Mouse (Mus musculus) heart, adult 2 months (tissue): ENCODE results near the gene Slc25a19.

Experiments
- CTCF ChIP-seq: fragments of 200-600 bp; IDR thresholded peaks from 2 replicates; pipeline ENCODE4 v1.8.1; 2022; ENCODE audit warnings: antibody characterized with exemption, mild to moderate bottlenecking, moderate library complexity
- POLR2A ChIP-seq: fragments of 200-500 bp; IDR thresholded peaks from 2 replicates; pipeline ENCODE4 v1.6.1; 2011; ENCODE audit warnings: mild to moderate bottlenecking, low read depth, low read length, control low read depth; ENCODE audit not compliant: insufficient read depth

GRCm38 (mm10) chr11:115606733-115607132 is 21.4 kb downstream of the Slc25a19 start:
- TF ChIP-seq CTCF, result no peak
- no peak for TF ChIP-seq POLR2A
